Mouse (Mus musculus) hindbrain, embryonic 13.5 days (tissue): ENCODE data around the gene Btc. TPM values are rescaled to one million over a fixed set of nuclear protein-coding genes. Genes with fewer than 3 reads are reported as not detected.

ENCODE experiments used
- ATAC-seq: fragments of 200-750 bp; cut with Nextera tagmentation; 2 replicates; pipeline ENCODE4 v1.8.0; 2017; ENCODE audit warnings: moderate TSS enrichment; ENCODE audit not compliant: low FRiP score
- H3K27ac ChIP-seq: fragments of 300-500 bp; sonication (generic); 2 replicates; pipeline ENCODE4 v1.5.1; 2015; ENCODE audit warnings: inconsistent platforms, mild to moderate bottlenecking, moderate library complexity
- H3K27me3 ChIP-seq: fragments of 300-500 bp; sonication (generic); 2 replicates; pipeline ENCODE4 v1.6.1; 2015; ENCODE audit warnings: mild to moderate bottlenecking, inconsistent platforms
- H3K36me3 ChIP-seq: fragments of 300-500 bp; sonication (generic); 2 replicates; pipeline ENCODE4 v1.6.1; 2015; ENCODE audit warnings: mild to moderate bottlenecking, inconsistent platforms
- H3K4me1 ChIP-seq: fragments of 300-500 bp; sonication (generic); replicated peaks from 2 replicates; pipeline ENCODE4 v1.6.1; 2015; ENCODE audit warnings: inconsistent platforms
- H3K4me2 ChIP-seq: fragments of 300-500 bp; sonication (generic); 2 replicates; pipeline ENCODE4 v1.6.1; 2015; ENCODE audit warnings: inconsistent platforms, mild to moderate bottlenecking, moderate library complexity
- H3K4me3 ChIP-seq: fragments of 300-500 bp; sonication (generic); 2 replicates; pipeline ENCODE4 v1.5.1; 2015; ENCODE audit warnings: mild to moderate bottlenecking, inconsistent platforms
- H3K9ac ChIP-seq: fragments of 300-500 bp; sonication (generic); 2 replicates; pipeline ENCODE4 v1.6.1; 2015; ENCODE audit warnings: mild to moderate bottlenecking, inconsistent platforms
- H3K9me3 ChIP-seq: fragments of 300-500 bp; sonication (generic); 2 replicates; pipeline ENCODE4 v1.6.1; 2016; ENCODE audit warnings: inconsistent platforms
- WGBS: fragments of 180-500 bp; shearing (Covaris S2); methylation state at CpG from one replicate; pipeline ENCODE4 v1.1.7; 2015; 5-methylcytosine and 5-hydroxymethylcytosine counted together
- polyA plus RNA-seq: library from polyadenylated mRNA; unstranded; fragments of >200 nt; fragmentation: Nextera tagmentation; extraction: Ambion mirVana; gene quantifications from 2 replicates; pipeline ENCODE4 v1.2.1, GENCODE M21; 2015

Gene Btc
- polyA plus RNA-seq, 1 experiment from 2014 or later: not detected

- 76% methylated on average over 7 of the region's 7 CpGs for WGBS
- no peak for ATAC-seq
Measured at GRCm38 (mm10) chr5:91308576-91308975, 94.2 kb downstream of the Btc start.

DNA sequence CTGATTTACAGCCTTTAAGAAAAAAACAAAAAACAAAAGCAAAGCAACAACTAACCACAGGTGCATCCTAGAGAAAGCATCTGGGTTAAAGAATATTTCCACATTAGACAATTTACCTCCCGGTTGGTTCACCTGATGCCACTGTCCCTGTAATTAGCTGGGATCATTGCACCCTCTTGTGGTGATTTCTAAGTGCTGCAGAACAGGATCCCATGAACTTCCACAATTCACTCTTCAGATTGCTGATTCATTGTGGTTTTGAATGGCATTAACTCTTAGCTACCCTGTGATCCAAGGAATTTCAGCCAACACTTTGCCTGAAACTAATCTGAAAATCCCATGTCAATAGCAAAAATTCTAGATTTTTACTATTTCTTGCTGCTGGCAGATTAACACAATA, 94.9 kb downstream of the Btc start:
- ATAC-seq: peak; percentile 63; the same call in 1 of the 2 replicates
- WGBS: 13% methylated on average over 1 of the region's 1 CpGs
- Histone ChIP-seq H3K36me3 (no peaks in the 10 kb centered on the region), H3K4me2 (no peak overlapping the region), H3K27me3 (no peaks in the 10 kb centered on the region), H3K9ac (no peak overlapping the region), H3K27ac (no peak overlapping the region), H3K4me3 (no peak overlapping the region), H3K9me3 (no peaks in the 10 kb centered on the region), H3K4me1 (no peaks in the 10 kb centered on the region)

More at GRCm38 (mm10) chr5:91308576-91308975, 94.2 kb downstream of the Btc start:
- no peak overlapping the region for H3K4me2 ChIP-seq
- H3K27me3 ChIP-seq: no peaks in the 10 kb centered on the region
- H3K36me3 ChIP-seq: no peaks in the 10 kb centered on the region
- no peaks in the 10 kb centered on the region for H3K9me3 ChIP-seq
- H3K9ac ChIP-seq: no peak overlapping the region
- H3K4me1 ChIP-seq: no peaks in the 10 kb centered on the region
- no peak overlapping the region for H3K27ac ChIP-seq
- H3K4me3 ChIP-seq: no peak overlapping the region

Other genes with a start within 250 kb of the Btc start
- 5.1 and 5.6 TPM in 2 replicates for gene Parm1, start 114.6 kb upstream of the Btc start, polyA plus RNA-seq